Mouse (Mus musculus): ENCODE results near the gene Ffar1.

- TF ChIP-seq CEBPB (IDR thresholded peaks at IDR 0.05; ENCODE audit: insufficient read depth, poor library complexity, severe bottlenecking) (no peak), POLR2A (IDR thresholded peaks at IDR 0.05; ENCODE audit: insufficient read length, low read depth) (no peak)
Measured at GRCm38 (mm10) chr7:30829428-30829827, 31.9 kb downstream of the Ffar1 start.
